Mouse (Mus musculus) adrenal gland, postnatal 14 days (tissue): Measurements from ENCODE around the gene Gp1ba. TPM values are rescaled to one million over a fixed set of nuclear protein-coding genes. Genes with fewer than 3 reads are reported as not detected.
A peak's percentile ranks its signal among the peaks of the same experiment; 100 is the strongest.

Source experiments
- DNase-seq: peaks from one replicate; pipeline ENCODE4 v3.0.0; 2021; ENCODE audit warnings: mixed read lengths
- total RNA-seq: library from RNA; stranded (reverse); gene quantifications from 2 replicates; pipeline ENCODE4 v1.2.3, GENCODE M21; 2021

Gp1ba gene
- total RNA-seq, 1 experiment from 2014 or later: 0.56 TPM

- no peak for DNase-seq
Observed at GRCm38 (mm10) chr11:70629557-70629956, 9.4 kb upstream of the Gp1ba start.

- no peak for DNase-seq
Observed at GRCm38 (mm10) chr11:70630129-70630528, 8.8 kb upstream of the Gp1ba start.

GRCm38 (mm10) chr11:70635601-70636000 is 3.3 kb upstream of the Gp1ba start:
- DNase-seq: no peak

- no peak for DNase-seq
Observed at GRCm38 (mm10) chr11:70637764-70638163, 1.2 kb upstream of the Gp1ba start.

GRCm38 (mm10) chr11:70638293-70638692 is 629 bp upstream of the Gp1ba start:
- DNase-seq: no peak

GRCm38 (mm10) chr11:70639976-70640375 is 1.1 kb downstream of the Gp1ba start:
- no peak for DNase-seq

- DNase-seq: no peak
Observed at GRCm38 (mm10) chr11:70641241-70641640, 2.3 kb downstream of the Gp1ba start.

- DNase-seq: no peak
Observed at GRCm38 (mm10) chr11:70643051-70643450, 4.1 kb downstream of the Gp1ba start.

GRCm38 (mm10) chr11:70644564-70645103 is 5.7 kb downstream of the Gp1ba start:
- DNase-seq: no peak

- no peak for DNase-seq
Observed at GRCm38 (mm10) chr11:70645461-70646258, 6.7 kb downstream of the Gp1ba start.

GRCm38 (mm10) chr11:70646259-70646555 is 7.3 kb downstream of the Gp1ba start:
- DNase-seq: no peak

GRCm38 (mm10) chr11:70646691-70647650 is 8.0 kb downstream of the Gp1ba start, which contains the start of the genes Rnf167 and Slc25a11:
Gene Rnf167, plus strand, starts transcription at chr11:70647235.
Gene Slc25a11, minus strand, starts transcription at chr11:70647479.
- DNase-seq: peak; percentile 98

- peak; percentile 64 for DNase-seq
Observed at GRCm38 (mm10) chr11:70647716-70648420, 8.9 kb downstream of the Gp1ba start.

GRCm38 (mm10) chr11:70648512-70648911 is 9.6 kb downstream of the Gp1ba start:
- DNase-seq: no peak

- DNase-seq: no peak
Observed at GRCm38 (mm10) chr11:70649185-70649734, 10.3 kb downstream of the Gp1ba start.

GRCm38 (mm10) chr11:70650322-70651175 is 11.6 kb downstream of the Gp1ba start:
- DNase-seq: peak; percentile 26

- peak; percentile 63 for DNase-seq
Observed at GRCm38 (mm10) chr11:70651391-70651790, 12.5 kb downstream of the Gp1ba start.

- peak; percentile 59 for DNase-seq
Observed at GRCm38 (mm10) chr11:70652029-70652883, 13.3 kb downstream of the Gp1ba start.

- DNase-seq: no peak
Observed at GRCm38 (mm10) chr11:70652884-70653344, 14.0 kb downstream of the Gp1ba start.
